Mouse (Mus musculus) heart, postnatal 25 days (tissue): ENCODE measurements around the gene Tmem131l. TPM values are rescaled to one million over a fixed set of nuclear protein-coding genes. Genes with fewer than 3 reads are reported as not detected.
A peak's percentile ranks its signal among the peaks of the same experiment; 100 is the strongest.

Source experiments
- DNase-seq: peaks from one replicate; pipeline ENCODE4 v3.0.0; 2022; ENCODE audit warnings: low spot score
- intact Hi-C: fragments of 180-260 bp; cut with DNase I; formaldehyde crosslinking; loops from one replicate; pipeline ENCODE4 v1.15.1; 2025
- total RNA-seq, 2 experiments: library from RNA; stranded (reverse); gene quantifications; 2 replicates each; pipeline ENCODE4 v1.2.3; 2021

Gene Tmem131l
- total RNA-seq, 2 experiments from 2014 or later: 19.4 to 20.8 TPM

- no peak for DNase-seq
- intact Hi-C loops: no loop called here
Observed at GRCm38 (mm10) chr3:84022201-84022584, 17.8 kb downstream of the Tmem131l start.

- intact Hi-C loops: no loop called here
- DNase-seq: no peak
Observed at GRCm38 (mm10) chr3:84021217-84022200, 18.5 kb downstream of the Tmem131l start.

DNA sequence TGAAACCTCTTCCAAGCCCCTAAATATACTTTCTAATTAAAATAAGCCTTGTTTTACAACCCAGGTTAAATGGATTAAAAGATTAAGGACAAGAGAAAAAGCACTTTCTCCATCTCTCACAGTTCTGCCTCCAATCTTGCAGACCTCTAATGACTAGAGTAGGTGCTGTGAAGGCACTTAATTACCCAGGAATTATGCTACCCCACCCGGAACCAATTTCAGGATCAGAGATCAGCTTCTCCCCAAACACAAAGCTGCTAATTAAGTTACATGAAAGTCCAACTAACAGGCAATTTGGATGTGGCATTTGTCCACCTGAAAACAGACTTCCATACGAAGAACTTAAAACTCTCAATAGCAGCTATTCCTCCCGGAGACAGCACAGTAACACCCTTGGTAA is 19.4 kb downstream of the Tmem131l start:
- intact Hi-C loops: no loop called here
- DNase-seq: no peak

GRCm38 (mm10) chr3:84015484-84016016 is 24.4 kb downstream of the Tmem131l start:
- intact Hi-C loops: no loop called here
- no peak for DNase-seq

- intact Hi-C loops: no loop called here
Observed at GRCm38 (mm10) chr3:84010995-84011663, 28.8 kb downstream of the Tmem131l start.

GRCm38 (mm10) chr3:84005989-84006388 is 34.0 kb downstream of the Tmem131l start:
- no peak for DNase-seq
- intact Hi-C loops: no loop called here

More at GRCm38 (mm10) chr3:84010995-84011663, 28.8 kb downstream of the Tmem131l start:
- DNase-seq: no peak

DNA sequence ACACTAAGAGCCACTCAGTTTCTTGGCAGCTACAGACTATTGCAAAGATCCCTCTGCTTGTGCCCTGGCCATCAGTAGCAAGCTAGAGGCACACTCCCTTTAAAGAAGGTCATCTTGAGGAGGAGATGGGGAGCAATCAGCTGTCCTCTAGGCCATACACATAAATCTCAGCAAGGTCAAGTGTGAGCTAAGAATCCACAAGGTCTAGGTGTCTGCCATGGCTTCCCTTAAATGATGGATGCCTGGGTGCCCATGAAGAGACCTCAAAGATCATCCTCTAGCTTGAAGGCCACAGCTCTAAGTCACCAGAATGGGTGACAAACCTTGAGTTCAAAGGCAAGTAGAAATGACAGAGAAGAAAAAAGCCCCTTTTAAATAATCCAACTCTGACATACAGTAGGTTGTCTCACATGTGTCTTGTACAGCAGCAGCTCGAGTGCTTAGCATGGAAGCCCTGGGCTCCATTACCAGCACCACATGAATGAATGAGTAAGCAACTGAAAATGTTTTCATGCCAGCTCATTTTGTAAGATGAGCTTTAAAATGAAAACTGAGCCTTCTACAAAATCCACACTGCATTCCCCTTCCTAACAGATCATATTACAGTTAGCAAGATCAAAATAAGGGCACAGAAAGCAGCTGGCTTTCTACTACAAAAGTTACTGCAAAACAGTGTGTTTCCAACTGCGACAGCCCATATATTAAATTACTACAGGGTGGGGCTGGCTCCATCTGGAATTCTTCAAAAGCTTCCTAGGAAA is 35.5 kb downstream of the Tmem131l start:
- intact Hi-C loops: no loop called here
- no peak for DNase-seq

GRCm38 (mm10) chr3:84002433-84003090 is 37.4 kb downstream of the Tmem131l start:
- DNase-seq: no peak
- intact Hi-C loops: no loop called here

DNA sequence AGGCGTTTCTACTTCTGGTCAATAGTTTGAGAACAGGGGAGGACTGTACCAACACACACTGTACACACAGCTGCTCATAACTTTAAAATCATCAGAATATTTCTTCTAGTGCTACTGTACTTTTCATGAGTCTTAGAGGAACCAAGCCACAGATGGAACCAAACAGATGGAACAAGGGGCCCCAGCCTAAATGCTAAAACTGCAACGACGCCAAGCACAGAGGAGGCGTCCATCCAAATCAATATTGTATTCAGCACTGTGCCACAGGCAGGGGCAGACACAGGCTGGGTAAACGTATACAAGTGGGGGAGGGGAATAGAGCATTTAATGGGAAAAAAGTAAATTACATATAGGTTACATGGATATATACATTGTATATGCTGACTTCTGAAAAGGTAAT is 42.4 kb downstream of the Tmem131l start:
- DNase-seq: no peak
- intact Hi-C loops: loop anchor here (5.0 kb wide), 1 partner anchor 40 kb away; no protein-coding TSS in a partner anchor

- intact Hi-C loops: loop anchor here (5.0 kb wide), 1 partner anchor 40 kb away; no protein-coding TSS in a partner anchor
- no peak for DNase-seq
Observed at GRCm38 (mm10) chr3:83997036-83997435, 42.9 kb downstream of the Tmem131l start.

DNA sequence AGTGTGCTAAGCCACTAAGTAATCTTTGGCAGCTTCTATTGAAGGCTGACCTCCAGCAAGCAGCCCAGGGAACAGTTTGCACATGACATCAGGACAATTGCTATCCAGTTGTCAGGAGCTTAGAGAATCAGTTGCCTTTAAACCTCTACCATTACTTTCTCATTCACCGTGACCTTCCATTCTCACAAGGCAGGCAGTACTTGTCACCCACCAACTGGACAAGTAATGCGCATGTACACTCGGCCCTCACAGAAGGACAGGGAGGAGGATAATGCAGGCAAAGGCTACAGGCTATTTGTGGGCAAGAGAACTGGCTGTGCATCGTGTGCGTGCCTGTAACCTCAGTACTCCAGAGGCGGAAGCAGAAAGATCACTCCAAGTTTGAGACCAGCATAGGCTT is 43.9 kb downstream of the Tmem131l start:
- intact Hi-C loops: loop anchor here (5.0 kb wide), 1 partner anchor 41 kb away; no protein-coding TSS in a partner anchor
- no peak for DNase-seq

DNA sequence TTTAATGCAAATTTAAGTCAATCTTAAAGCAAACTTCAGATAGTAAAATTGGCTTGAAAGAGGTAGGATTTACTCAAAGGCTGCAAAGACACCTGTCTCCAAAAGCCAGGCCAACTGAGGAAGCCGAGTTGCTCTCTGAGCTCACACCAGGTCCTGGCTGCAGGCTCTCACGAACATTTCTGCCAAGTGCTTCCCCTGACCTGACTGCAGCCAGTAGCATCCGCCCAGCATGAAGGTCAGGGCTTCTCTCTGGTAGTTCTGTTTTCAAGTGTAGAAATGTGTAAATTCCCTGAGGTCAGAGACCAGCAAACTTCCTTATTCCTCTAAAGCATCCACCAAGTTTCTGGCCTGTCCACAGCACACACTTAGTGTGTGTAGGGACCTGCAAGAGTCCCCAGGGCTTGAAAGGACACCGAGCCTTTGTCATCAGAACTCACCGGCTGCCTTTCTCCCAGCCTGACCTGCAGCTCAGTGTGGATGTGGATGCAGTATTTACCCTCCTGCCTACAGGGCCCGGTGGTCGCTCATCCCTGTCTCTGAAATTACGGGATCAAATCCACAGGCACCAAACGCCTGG is 44.6 kb downstream of the Tmem131l start:
- no peak for DNase-seq

GRCm38 (mm10) chr3:83994217-83994839 is 45.6 kb downstream of the Tmem131l start:
- intact Hi-C loops: loop anchor here (5.0 kb wide), 1 partner anchor 47 kb away; no protein-coding TSS in a partner anchor
- DNase-seq: no peak

More for the DNA sequence above, 44.6 kb downstream of the Tmem131l start:
- intact Hi-C loops: loop anchor here (5.0 kb wide), 1 partner anchor 42 kb away; no protein-coding TSS in a partner anchor

DNA sequence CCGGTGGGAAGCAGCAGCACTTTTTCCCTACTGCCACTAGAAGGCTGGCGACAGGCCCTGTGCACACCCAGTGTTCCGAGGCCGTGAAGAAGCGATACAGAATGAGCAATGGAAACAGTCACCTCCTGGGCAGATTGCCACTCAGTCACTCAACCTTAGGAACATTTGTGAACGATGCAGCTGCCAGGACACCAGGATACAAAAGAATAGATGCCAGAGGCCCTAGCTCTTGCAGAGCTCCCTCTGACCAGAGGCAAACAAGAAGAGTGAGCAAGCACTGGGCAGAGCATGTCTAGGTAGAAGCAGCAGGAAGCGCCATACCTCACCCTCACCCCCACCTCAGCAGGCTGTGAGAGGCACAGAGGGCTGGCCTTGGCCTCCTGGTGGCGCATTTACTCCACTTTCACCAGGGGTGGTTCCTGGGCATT is 46.9 kb downstream of the Tmem131l start:
- DNase-seq: peak; percentile 65
- intact Hi-C loops: loop anchor here (5.0 kb wide), 1 partner anchor 46 kb away; no protein-coding TSS in a partner anchor

DNA sequence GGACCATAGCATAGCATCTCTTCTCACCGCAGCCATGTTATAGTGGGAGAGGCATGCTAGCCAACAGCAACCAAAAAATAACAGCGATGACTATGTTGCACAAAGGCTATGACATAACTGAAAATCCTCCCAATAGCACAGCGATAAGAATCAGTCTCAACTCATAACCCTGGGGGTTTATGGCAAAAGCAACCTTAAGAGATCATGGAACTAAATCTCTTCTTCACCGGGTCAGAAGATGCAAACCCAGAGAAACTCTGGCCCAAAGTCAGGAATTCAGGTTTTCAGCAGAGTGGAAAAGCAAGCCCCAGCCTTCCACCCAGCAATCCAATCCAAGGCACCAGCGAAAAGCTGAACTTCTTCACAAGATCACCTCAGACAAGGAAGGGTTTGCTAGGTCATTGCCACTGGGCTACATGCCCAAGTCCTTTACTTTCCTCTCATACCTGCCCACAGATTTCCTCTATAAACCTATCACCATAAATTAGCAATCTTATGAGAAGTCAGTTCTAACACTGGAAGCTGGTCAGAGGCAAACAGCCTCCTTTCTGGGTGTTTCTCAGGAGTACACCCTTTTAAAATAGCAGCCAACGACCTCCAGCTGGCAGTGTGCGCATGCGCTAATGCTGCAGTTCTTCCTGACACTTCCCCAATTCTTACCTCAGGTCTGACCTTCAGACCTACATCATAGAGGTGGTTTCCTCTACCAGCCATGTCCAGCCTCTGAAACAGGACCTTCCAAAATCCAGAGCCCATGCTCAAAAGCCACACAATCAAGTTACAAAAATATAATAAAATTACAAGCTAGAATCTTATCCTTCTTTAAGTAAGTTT is 48.1 kb downstream of the Tmem131l start:
- no peak for DNase-seq
- intact Hi-C loops: loop anchor here (5.0 kb wide), 1 partner anchor 45 kb away; no protein-coding TSS in a partner anchor

- DNase-seq: no peak
- intact Hi-C loops: no loop called here
Observed at GRCm38 (mm10) chr3:83988214-83988613, 51.8 kb downstream of the Tmem131l start.

DNA sequence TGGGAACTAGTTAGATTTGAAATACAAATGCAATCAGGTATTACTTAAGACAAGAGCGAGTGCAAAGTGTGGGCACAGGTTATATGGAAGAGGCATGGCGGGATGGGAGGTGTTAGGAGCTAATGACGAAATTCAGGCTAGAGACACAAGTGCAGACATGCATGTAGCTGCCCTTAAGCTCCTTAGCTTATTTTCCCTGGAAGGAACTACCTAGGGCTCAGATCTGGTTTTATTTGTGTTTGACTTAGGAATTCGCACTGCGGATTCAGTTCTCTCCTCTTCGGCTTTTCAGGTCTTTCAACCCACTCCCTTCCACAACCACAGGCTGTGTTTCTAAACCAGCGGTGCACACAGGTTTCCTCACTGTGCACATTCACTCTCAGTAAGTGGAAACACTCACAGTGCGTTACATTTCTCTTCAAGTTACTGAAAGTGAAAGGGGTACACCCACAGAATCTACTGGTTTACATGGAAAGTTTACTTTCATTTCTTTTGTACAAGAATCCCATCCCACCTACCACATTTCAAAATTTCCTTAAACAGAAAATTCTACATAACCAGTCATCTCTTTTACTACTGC is 52.4 kb downstream of the Tmem131l start:
- DNase-seq: no peak
- intact Hi-C loops: no loop called here
